Mouse (Mus musculus) lung, embryonic 14.5 days (tissue): ENCODE measurements at regions not wholly inside any gene's neighbourhood (a gene's known extent, or its start where the extent isn't known, plus 50 kb on each side); places are given as distances from the start of the nearest gene placed in this dataset.
A peak's percentile ranks its signal among the peaks of the same experiment; 100 is the strongest.

ENCODE experiments used
- ATAC-seq: fragments of 200-750 bp; cut with Nextera tagmentation; 2 replicates; pipeline ENCODE4 v1.8.0; 2017; ENCODE audit warnings: mild to moderate bottlenecking, moderate TSS enrichment, moderate library complexity; ENCODE audit not compliant: insufficient read depth
- DNase-seq: peaks from one replicate; pipeline ENCODE4 v3.0.0-alpha.2; 2015
- H3K27ac ChIP-seq: fragments of 300-500 bp; sonication (generic); 2 replicates; pipeline ENCODE4 v1.5.1; 2014; ENCODE audit warnings: low read depth, mild to moderate bottlenecking, moderate library complexity
- H3K27me3 ChIP-seq: fragments of 300-500 bp; sonication (generic); 2 replicates; pipeline ENCODE4 v1.6.1; 2014; ENCODE audit warnings: low read length, control low read depth; ENCODE audit not compliant: insufficient read depth
- H3K36me3 ChIP-seq: fragments of 300-500 bp; sonication (generic); 2 replicates; pipeline ENCODE4 v1.6.1; 2014; ENCODE audit warnings: control low read depth; ENCODE audit not compliant: insufficient read depth
- H3K4me1 ChIP-seq: fragments of 300-500 bp; sonication (generic); 2 replicates; pipeline ENCODE4 v1.6.1; 2014; ENCODE audit warnings: antibody characterized with exemption, control low read depth; ENCODE audit not compliant: insufficient read depth
- H3K4me2 ChIP-seq: fragments of 300-500 bp; sonication (generic); 2 replicates; pipeline ENCODE4 v1.6.1; 2014; ENCODE audit warnings: mild to moderate bottlenecking
- H3K4me3 ChIP-seq: fragments of 300-500 bp; sonication (generic); 2 replicates; pipeline ENCODE4 v1.5.1; 2014; ENCODE audit warnings: low read depth, low read length
- H3K9ac ChIP-seq: fragments of 300-500 bp; sonication (generic); 2 replicates; pipeline ENCODE4 v1.6.1; 2014
- H3K9me3 ChIP-seq: fragments of 300-500 bp; sonication (generic); 2 replicates; pipeline ENCODE4 v1.6.1; 2016; ENCODE audit warnings: low read depth, low read length, control low read depth
- CTCF ChIP-seq: IDR thresholded peaks from 2 replicates; pipeline ENCODE4 v1.5.1; 2016; ENCODE audit warnings: antibody characterized with exemption, low read depth
- WGBS: fragments of 180-500 bp; shearing (Covaris S2); extraction: QIAGEN DNeasy Blood & Tissue Kit; methylation state at CpG from one replicate; pipeline ENCODE4 v1.1.7; 2014; 5-methylcytosine and 5-hydroxymethylcytosine counted together

GRCm38 (mm10) chr9:30762913-30763312, 159.3 kb downstream of the Adamts15 start:
- Histone ChIP-seq H3K27me3 (no peaks in the 10 kb centered on the region), H3K4me1 (no peaks in the 10 kb centered on the region), H3K9me3 (no peaks in the 10 kb centered on the region), H3K4me2 (no peak overlapping the region), H3K9ac (no peak overlapping the region), H3K4me3 (no peak overlapping the region), H3K36me3 (no peaks in the 10 kb centered on the region), H3K27ac (no peak overlapping the region)
- DNase-seq (no peak), ATAC-seq (no peak)
- no peak for TF ChIP-seq CTCF
- 88% methylated on average over 1 of the region's 1 CpGs for WGBS

- no peak for DNase-seq
- WGBS, result 93% methylated on average over 3 of the region's 3 CpGs
- TF ChIP-seq CTCF, result no peak
These were observed 164.1 kb downstream of the Adamts15 start for GRCm38 (mm10) chr9:30758121-30758520.

DNA sequence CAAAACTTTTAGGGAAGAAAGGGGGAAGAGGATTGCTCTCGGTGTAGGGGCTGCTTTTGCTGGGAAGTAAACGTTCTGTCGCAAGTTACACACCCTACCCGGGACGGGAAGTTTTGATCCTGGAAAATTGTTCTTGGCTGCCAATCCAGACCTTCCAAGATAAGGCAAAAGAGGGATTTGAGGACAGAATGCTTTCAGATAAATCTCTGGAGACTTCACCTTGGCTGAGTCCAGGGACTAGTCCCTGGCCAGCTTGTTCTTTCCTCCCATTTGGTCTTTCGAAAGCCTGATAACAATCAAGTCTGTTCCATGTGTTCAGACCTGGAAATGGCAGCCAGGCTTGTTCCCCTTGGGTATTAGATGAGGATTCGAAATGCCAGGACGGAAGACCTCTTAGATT, 164.8 kb downstream of the Adamts15 start:
- H3K9ac ChIP-seq, result no peak overlapping the region
- no peak overlapping the region for H3K4me3 ChIP-seq
- DNase-seq, result no peak
- no peaks in the 10 kb centered on the region for H3K4me1 ChIP-seq
- ATAC-seq, result no peak
- 79% methylated on average over 8 of the region's 8 CpGs for WGBS
- no peaks in the 10 kb centered on the region for H3K9me3 ChIP-seq
- H3K27ac ChIP-seq, result no peak overlapping the region
- H3K4me2 ChIP-seq, result no peak overlapping the region
- TF ChIP-seq CTCF, result no peak
- H3K36me3 ChIP-seq, result no peaks in the 10 kb centered on the region
- H3K27me3 ChIP-seq, result no peaks in the 10 kb centered on the region

More at GRCm38 (mm10) chr9:30758121-30758520, 164.1 kb downstream of the Adamts15 start:
- Histone ChIP-seq H3K9me3 (no peaks in the 10 kb centered on the region), H3K27ac (no peak overlapping the region), H3K4me3 (no peak overlapping the region), H3K9ac (no peak overlapping the region), H3K4me1 (no peaks in the 10 kb centered on the region), H3K36me3 (no peaks in the 10 kb centered on the region), H3K4me2 (no peak overlapping the region), H3K27me3 (no peaks in the 10 kb centered on the region)
- no peak for ATAC-seq

- H3K36me3 ChIP-seq, result no peaks in the 10 kb centered on the region
- DNase-seq (no peak), ATAC-seq (no peak)
- H3K27me3 ChIP-seq, result no peaks in the 10 kb centered on the region
- TF ChIP-seq CTCF, result no peak
- no peak overlapping the region for H3K4me3 ChIP-seq
- H3K4me2 ChIP-seq, result no peak overlapping the region
- H3K4me1 ChIP-seq, result no peaks in the 10 kb centered on the region
- no peak overlapping the region for H3K9ac ChIP-seq
- no peak overlapping the region for H3K27ac ChIP-seq
- 89% methylated on average over 4 of the region's 4 CpGs for WGBS
- no peaks in the 10 kb centered on the region for H3K9me3 ChIP-seq
These were observed 165.5 kb downstream of the Adamts15 start for GRCm38 (mm10) chr9:30756796-30757195.

GRCm38 (mm10) chr9:30755586-30755985, 166.7 kb downstream of the Adamts15 start:
- Histone ChIP-seq H3K36me3 (no peaks in the 10 kb centered on the region), H3K27ac (no peak overlapping the region), H3K9me3 (no peaks in the 10 kb centered on the region), H3K4me3 (no peak overlapping the region), H3K4me2 (no peak overlapping the region), H3K4me1 (no peaks in the 10 kb centered on the region), H3K9ac (no peak overlapping the region), H3K27me3 (no peaks in the 10 kb centered on the region)
- ATAC-seq (no peak), DNase-seq (no peak)
- WGBS, result 63% methylated on average over 1 of the region's 1 CpGs
- no peak for TF ChIP-seq CTCF

DNA sequence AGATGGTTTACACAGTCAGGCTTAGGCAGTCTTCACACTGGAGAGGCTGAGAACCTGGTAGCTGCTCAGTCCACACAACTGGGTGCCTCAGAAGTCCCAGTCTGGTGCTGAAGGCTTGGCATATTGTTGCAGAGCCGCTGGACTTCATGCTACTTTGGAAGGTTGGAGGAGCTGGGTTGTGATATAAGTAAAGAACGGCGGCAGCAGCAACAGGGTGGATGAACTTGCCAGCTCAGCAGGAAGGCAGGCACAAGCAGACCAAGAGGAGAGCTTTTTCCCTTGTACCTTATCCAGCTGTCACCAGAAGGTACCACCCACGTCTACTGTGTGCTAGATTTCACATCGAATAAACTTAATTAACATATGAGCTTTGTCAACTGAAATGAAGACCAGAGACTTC, 167.4 kb downstream of the Adamts15 start:
- H3K27me3 ChIP-seq, result no peaks in the 10 kb centered on the region
- no peak for TF ChIP-seq CTCF
- no peak for ATAC-seq
- H3K27ac ChIP-seq, result no peak overlapping the region
- H3K4me1 ChIP-seq, result no peaks in the 10 kb centered on the region
- no peaks in the 10 kb centered on the region for H3K36me3 ChIP-seq
- DNase-seq, result no peak
- no peaks in the 10 kb centered on the region for H3K9me3 ChIP-seq
- H3K4me2 ChIP-seq, result no peak overlapping the region
- no peak overlapping the region for H3K9ac ChIP-seq
- H3K4me3 ChIP-seq, result no peak overlapping the region
- WGBS, result 84% methylated on average over 5 of the region's 5 CpGs

DNA sequence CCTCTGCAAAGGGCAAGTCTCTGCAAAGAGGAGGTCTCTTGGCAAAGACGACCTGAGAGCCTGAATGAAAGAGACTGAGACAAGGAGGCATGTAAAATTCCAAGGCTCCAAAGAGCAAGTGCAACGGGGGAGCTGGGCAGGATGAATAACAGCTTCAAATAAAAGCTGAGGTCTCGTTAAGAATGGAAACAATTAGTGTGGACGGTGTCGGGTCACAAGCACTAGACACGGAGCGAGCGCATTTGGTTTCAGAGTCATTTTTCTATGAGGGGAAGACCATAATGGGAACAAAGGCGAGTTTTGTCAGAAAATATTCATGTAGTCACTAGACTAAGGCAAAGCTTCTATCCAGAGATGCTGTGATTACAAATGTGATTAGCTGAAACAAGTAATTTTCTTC, 178.8 kb downstream of the Adamts15 start:
- H3K4me1 ChIP-seq, result no peaks in the 10 kb centered on the region
- H3K4me2 ChIP-seq, result no peak overlapping the region
- ATAC-seq (no peak), DNase-seq (no peak)
- WGBS, result 73% methylated on average over 9 of the region's 9 CpGs
- no peaks in the 10 kb centered on the region for H3K9me3 ChIP-seq
- no peaks in the 10 kb centered on the region for H3K36me3 ChIP-seq
- H3K4me3 ChIP-seq, result no peak overlapping the region
- TF ChIP-seq CTCF, result no peak
- H3K9ac ChIP-seq, result no peak overlapping the region
- no peak overlapping the region for H3K27ac ChIP-seq
- H3K27me3 ChIP-seq, result no peaks in the 10 kb centered on the region

- H3K27me3 ChIP-seq, result no peaks in the 10 kb centered on the region
- H3K4me1 ChIP-seq, result no peaks in the 10 kb centered on the region
- H3K9me3 ChIP-seq, result no peaks in the 10 kb centered on the region
- DNase-seq, result no peak
- H3K36me3 ChIP-seq, result no peaks in the 10 kb centered on the region
- H3K27ac ChIP-seq, result no peak overlapping the region
- 19% methylated on average over 8 of the region's 8 CpGs for WGBS
- no peak overlapping the region for H3K4me2 ChIP-seq
- no peak overlapping the region for H3K4me3 ChIP-seq
- no peak for TF ChIP-seq CTCF
- H3K9ac ChIP-seq, result no peak overlapping the region
- ATAC-seq, result peak; percentile 47; the same call in 1 of the 2 replicates
These were observed 179.7 kb downstream of the Adamts15 start for GRCm38 (mm10) chr9:30742471-30743098.
